Mouse (Mus musculus): ENCODE data around the gene Camk1. TPM values are rescaled to one million over a fixed set of nuclear protein-coding genes. Genes with fewer than 3 reads are reported as not detected.

The Camk1 gene
- total and polyA plus RNA-seq, 3 experiments, result 7.9 to 13.3 TPM; not detected in 1

DNA sequence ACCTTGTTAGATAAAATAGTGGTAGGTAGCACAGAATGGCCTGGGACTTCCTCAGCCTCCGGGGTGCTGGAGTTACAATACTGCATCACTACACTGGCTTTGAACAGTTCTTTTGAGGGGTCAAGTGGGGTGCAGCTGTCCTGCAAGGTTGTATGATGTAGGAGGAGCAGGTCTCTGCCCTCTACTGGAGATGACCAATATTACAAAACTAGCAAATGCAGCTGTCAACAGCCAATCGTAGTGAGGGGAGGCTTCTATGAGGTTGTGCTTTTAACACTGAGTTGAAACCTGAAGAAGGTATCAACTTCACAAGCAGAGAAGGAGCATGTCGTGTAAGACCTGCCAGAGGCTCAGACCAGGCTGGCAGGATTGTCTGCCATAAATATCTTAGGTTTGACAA is 41.5 kb downstream of the Camk1 start (continued):
- TF ChIP-seq SIN3A (IDR thresholded peaks at IDR 0.05; ENCODE audit: low read length) (0 out of 2 replicates have a peak, but pooled peaks have one; percentile 19), TCF12 (IDR thresholded peaks at IDR 0.05; ENCODE audit: low read depth, low read length) (peak; percentile 19; the same call in 1 of the 2 replicates), POLR2AphosphoS5 (IDR thresholded peaks at IDR 0.05; ENCODE audit: borderline replicate concordance, low read depth, low read length) (no peak), RAD21 (IDR thresholded peaks at IDR 0.05; ENCODE audit: low read depth, low read length) (peak; percentile 53), MEF2A (IDR thresholded peaks at IDR 0.05; ENCODE audit: extremely low read depth, insufficient replicate concordance, low read depth, low read length, poor library complexity, severe bottlenecking) (no peak), MYC (IDR thresholded peaks at IDR 0.05; ENCODE audit: low read depth, low read length) (no peak), ELF1 (IDR thresholded peaks at IDR 0.05; ENCODE audit: low read depth, low read length) (no peak), ZNF384 (IDR thresholded peaks at IDR 0.05; ENCODE audit: low read depth, low read length) (no peak)

DNA sequence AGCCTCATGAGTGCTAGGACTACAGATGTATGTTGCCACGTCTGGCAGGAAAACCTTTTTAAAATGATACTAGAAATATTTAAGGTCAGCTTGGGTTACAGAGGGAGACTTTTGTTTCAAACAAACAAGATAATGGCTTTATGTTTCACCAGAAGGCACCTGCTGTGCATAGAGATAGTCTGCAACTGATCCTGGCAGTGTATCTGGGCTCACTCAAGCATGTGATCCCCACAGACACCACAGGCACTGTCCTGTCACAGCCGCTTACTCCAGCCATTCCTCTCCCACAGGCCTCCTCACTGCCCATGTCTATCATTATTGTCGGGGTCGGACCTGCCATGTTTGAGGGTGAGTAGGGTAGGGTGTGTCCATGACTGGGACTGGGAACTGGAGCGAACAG is 42.4 kb downstream of the Camk1 start:
- TF ChIP-seq GABPA (IDR thresholded peaks at IDR 0.05; ENCODE audit: low read depth, low read length) (no peak), POLR2AphosphoS5 (IDR thresholded peaks at IDR 0.05; ENCODE audit: borderline replicate concordance, low read depth, low read length) (no peak), ZMIZ1 (IDR thresholded peaks at IDR 0.05; ENCODE audit: low read depth, low read length) (0 out of 2 replicates have a peak, but pooled peaks have one; percentile 33), ZC3H11A (IDR thresholded peaks at IDR 0.05; ENCODE audit: low read depth, low read length) (peak; percentile 12; the same call in 1 of the 2 replicates), TBP (IDR thresholded peaks at IDR 0.05; ENCODE audit: low read depth, low read length) (peak; percentile 38; the same call in 1 of the 2 replicates), TCF12 (IDR thresholded peaks at IDR 0.05; ENCODE audit: low read depth, low read length) (peak; percentile 90), ETS1 (IDR thresholded peaks at IDR 0.05; ENCODE audit: low read depth, low read length) (peak; percentile 82), USF1 (IDR thresholded peaks at IDR 0.05; ENCODE audit: low read depth, low read length) (peak; percentile 68), EP300 (IDR thresholded peaks at IDR 0.05; ENCODE audit: low read depth in 1 of 2, low read length in 2 of 2) (peak; percentile 89 to 90), GATA1 (IDR thresholded peaks at IDR 0.05; ENCODE audit: low read depth, low read length) (peak; percentile 79), ZNF384 (IDR thresholded peaks at IDR 0.05; ENCODE audit: low read depth, low read length) (no peak), MAX (IDR thresholded peaks at IDR 0.05; ENCODE audit: low read length) (peak; percentile 43; the same call in 1 of the 2 replicates), NELFE (IDR thresholded peaks at IDR 0.05; ENCODE audit: low read depth, low read length) (peak; percentile 47), BHLHE40 (IDR thresholded peaks at IDR 0.05; ENCODE audit: borderline replicate concordance, low read depth, low read length) (peak; percentile 61; the same call in 1 of the 2 replicates), MXI1 (IDR thresholded peaks at IDR 0.05; ENCODE audit: low read depth, low read length) (peak; percentile 74; the same call in 1 of the 2 replicates), MYB (IDR thresholded peaks at IDR 0.05; ENCODE audit: low read depth, low read length) (peak; percentile 47; the same call in 1 of the 2 replicates), SIN3A (IDR thresholded peaks at IDR 0.05; ENCODE audit: low read length) (peak; percentile 74), POLR2AphosphoS2 (IDR thresholded peaks at IDR 0.05; ENCODE audit: low read length) (no peak), TAL1 (IDR thresholded peaks at IDR 0.05; ENCODE audit: low read length) (peak; percentile 84)
- peak; percentile 78 for DNase-seq (ENCODE audit: low read depth, low spot score)
- H3K9me3 ChIP-seq (replicated peaks; ENCODE audit: insufficient read depth, low read length), result no peaks in the 10 kb centered on the region
- H3K27me3 ChIP-seq (ENCODE audit: control insufficient read depth in 1 of 2, insufficient read depth in 2 of 2, low read length in 2 of 2), result no peaks in the 10 kb centered on the region
- peak overlapping the region; percentile 52 to 60 for H3K4me3 ChIP-seq (ENCODE audit: control insufficient read depth in 1 of 2, insufficient read depth in 1 of 2, low read depth in 2 of 2, low read length in 2 of 2)
- peak overlapping the region; percentile 68 for H3K27ac ChIP-seq (ENCODE audit: control insufficient read depth, low read depth, low read length)
- peak overlapping the region; percentile 52 for H3K9ac ChIP-seq (ENCODE audit: control insufficient read depth, low read depth, low read length, poor library complexity, severe bottlenecking)
- H3K79me2 ChIP-seq (ENCODE audit: control insufficient read depth, insufficient read depth, low read length, poor library complexity), result no peaks in the 10 kb centered on the region
- H3K4me1 ChIP-seq (ENCODE audit: control insufficient read depth in 1 of 2, insufficient read depth in 2 of 2, low read length in 2 of 2), result peaks cover 27 to 35% of the 10 kb centered on the region in 2 experiments
- H3K36me3 ChIP-seq (ENCODE audit: control insufficient read depth in 1 of 2, insufficient read depth in 2 of 2, low read length in 2 of 2), result peaks cover 0 to 23% of the 10 kb centered on the region in 2 experiments; a peak in 2 of 4 replicates
